9 mouse cellular contexts compared by ENCODE assay signal in the genomic region with DNA sequence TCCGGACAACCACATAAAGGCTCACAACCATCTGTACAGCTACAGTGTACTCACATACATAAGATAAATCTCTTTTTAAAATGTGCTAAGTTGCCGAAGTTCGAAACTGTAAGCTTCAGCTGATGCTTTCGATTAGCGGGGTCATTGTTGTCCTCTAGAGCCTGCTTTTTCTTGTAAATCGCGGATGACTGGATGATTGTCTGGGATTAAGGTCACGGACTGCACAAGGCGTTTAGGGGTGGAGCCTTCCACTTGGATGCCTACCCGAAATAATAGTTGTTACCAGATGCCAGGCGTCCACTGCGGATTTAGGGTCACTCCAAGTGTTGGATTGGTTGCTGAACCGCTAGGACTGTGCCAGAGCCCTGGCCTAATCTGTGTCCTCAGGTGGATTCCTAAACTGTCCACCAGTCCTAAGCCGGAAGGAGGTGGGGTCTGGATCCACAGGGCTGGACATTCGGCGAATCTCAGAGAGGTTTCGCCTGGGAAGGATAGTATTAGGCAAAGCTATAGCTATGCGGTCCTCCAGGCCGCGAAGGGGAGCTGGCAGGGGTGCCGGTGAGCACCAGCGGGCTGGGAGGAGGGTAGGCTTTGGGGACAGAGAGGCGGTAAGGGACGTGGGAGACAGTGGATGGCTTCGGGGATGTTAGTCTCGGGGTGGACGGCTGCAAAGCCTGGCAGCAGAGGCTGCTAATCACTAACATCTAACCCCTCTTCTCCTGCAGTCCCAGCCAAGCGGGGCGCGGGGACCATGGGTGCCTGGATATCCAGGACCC. TPM values are rescaled to one million over a fixed set of nuclear protein-coding genes. Genes with fewer than 3 reads are reported as not detected.
A peak's percentile ranks its signal among the peaks of the same experiment; 100 is the strongest.
DNase-seq lines count a peak whose midpoint lies in the region; ATAC-seq and TF ChIP-seq lines count a peak whose summit lies in the region.
"Had no signal": no experiment of that assay in that cellular context is flagged by ENCODE, and none has a peak within 500 bp of the region (broad histone marks: within the 10 kb centered on the region; RNA-seq: fewer than 3 reads in every experiment).

TSS of gene Fbxo27 (plus strand) at position 305 of the 776 bp plus-strand sequence.

- no peak for ATAC-seq in G1E (ENCODE audit: extremely low read depth, insufficient number of reproducible peaks, low FRiP score, poor library complexity, severe bottlenecking)
- peak; percentile 61 for ATAC-seq in hindbrain, embryonic 15.5 days (ENCODE audit: low FRiP score, low read depth)
- ATAC-seq in limb, embryonic 12.5 days (ENCODE audit: insufficient number of reproducible peaks, insufficient read depth, low FRiP score, low TSS enrichment, low read depth) = no peak

- H3K36me3 ChIP-seq in heart, adult 2 months (ENCODE audit: control insufficient read depth, insufficient read depth, low read length) = no peaks in the 10 kb centered on the region
- H3K36me3 ChIP-seq in G1E (replicated peaks) = no peaks in the 10 kb centered on the region
- no peaks in the 10 kb centered on the region for H3K36me3 ChIP-seq in hindbrain, embryonic 15.5 days
- no peaks in the 10 kb centered on the region for H3K36me3 ChIP-seq in limb, embryonic 12.5 days

- H3K79me2 ChIP-seq in heart, adult 2 months (replicated peaks; ENCODE audit: control insufficient read depth, insufficient read depth, low read length) = no peaks in the 10 kb centered on the region

- peak within 1 kb of the TSS; percentile 78 for H3K4me2 ChIP-seq in hindbrain, embryonic 15.5 days
- H3K4me2 ChIP-seq in limb, embryonic 12.5 days = peak within 1 kb of the TSS; percentile 92

- no peak within 1 kb of the TSS for H3K27ac ChIP-seq in heart, adult 2 months
- H3K27ac ChIP-seq in hindbrain, embryonic 15.5 days (replicated peaks) = peak within 1 kb of the TSS; percentile 71
- peak within 1 kb of the TSS; percentile 8; the same call in 1 of the 2 replicates for H3K27ac ChIP-seq in limb, embryonic 12.5 days
- H3K27ac ChIP-seq in olfactory bulb, adult 2 months (ENCODE audit: insufficient read depth, low read depth, low read length) = 0 out of 2 replicates have a peak within 1 kb of the TSS, but pooled peaks have one; percentile 10

- no peaks in the 10 kb centered on the region for H3K4me1 ChIP-seq in heart, adult 2 months (ENCODE audit: control insufficient read depth, insufficient read depth, low read length)
- peaks cover 4% of the 10 kb centered on the region; the same call in 1 of the 2 replicates for H3K4me1 ChIP-seq in G1E (ENCODE audit: insufficient read depth, low read depth, low read length)
- H3K4me1 ChIP-seq in hindbrain, embryonic 15.5 days (replicated peaks) = peaks cover 14% of the 10 kb centered on the region
- peaks cover 21% of the 10 kb centered on the region for H3K4me1 ChIP-seq in limb, embryonic 12.5 days (replicated peaks)
- H3K4me1 ChIP-seq in olfactory bulb, adult 2 months (ENCODE audit: control insufficient read depth, insufficient read depth, low read length) = peaks cover 12% of the 10 kb centered on the region

- peak; percentile 4 to 23 for DNase-seq in heart, adult 2 months
- no peak for DNase-seq in heart, adult 9 months (ENCODE audit: low spot score in 2 of 2)
- DNase-seq in G1E (ENCODE audit: low spot score) = no peak
- DNase-seq in embryo, embryonic 11 days = peak; percentile 50
- no peak for DNase-seq in T-cell, adult 2 months (ENCODE audit: low spot score)

- no peak for TF ChIP-seq CTCF in heart, adult 2 months (IDR thresholded peaks at IDR 0.05)
- no peak for TF ChIP-seq CTCF in G1E (IDR thresholded peaks at IDR 0.05; ENCODE audit: low read depth, low read length)
- no peak for TF ChIP-seq CTCF in olfactory bulb, adult 2 months (IDR thresholded peaks at IDR 0.05; ENCODE audit: insufficient read depth, low read depth, low read length)

- H3K27me3 ChIP-seq in heart, adult 2 months (ENCODE audit: control insufficient read depth, insufficient read depth, low read length) = 0 out of 2 replicates have a peak, but pooled peaks cover 2% of the 10 kb centered on the region
- peaks cover 8% of the 10 kb centered on the region; the same call in 1 of the 2 replicates for H3K27me3 ChIP-seq in G1E (ENCODE audit: insufficient read depth, low read length)
- H3K27me3 ChIP-seq in hindbrain, embryonic 15.5 days = no peaks in the 10 kb centered on the region
- H3K27me3 ChIP-seq in limb, embryonic 12.5 days = peaks cover 16% of the 10 kb centered on the region

- peaks cover 7% of the 10 kb centered on the region for H3K9me3 ChIP-seq in G1E (replicated peaks)
- H3K9me3 ChIP-seq in hindbrain, embryonic 15.5 days = no peaks in the 10 kb centered on the region
- H3K9me3 ChIP-seq in limb, embryonic 12.5 days = no peaks in the 10 kb centered on the region

- intact Hi-C loops in heart, adult 2 months (cut with DNase I) = no loop called here

- no peak for TF ChIP-seq EP300 in heart, adult 2 months (IDR thresholded peaks at IDR 0.05; ENCODE audit: insufficient read depth, low read depth, low read length)

- H3K4me3 ChIP-seq in heart, adult 2 months = peak within 1 kb of the TSS; percentile 25; the same call in 1 of the 2 replicates
- peak within 1 kb of the TSS; percentile 14; the same call in 1 of the 2 replicates for H3K4me3 ChIP-seq in G1E (ENCODE audit: low read depth, low read length)
- peak within 1 kb of the TSS; percentile 63 for H3K4me3 ChIP-seq in hindbrain, embryonic 15.5 days
- peak within 1 kb of the TSS; percentile 55 for H3K4me3 ChIP-seq in limb, embryonic 12.5 days (replicated peaks)
- H3K4me3 ChIP-seq in olfactory bulb, adult 2 months (ENCODE audit: insufficient read depth, low read depth, low read length) = peak within 1 kb of the TSS; percentile 61

- H3K9ac ChIP-seq in heart, adult 2 months (ENCODE audit: low read depth, low read length) = no peak within 1 kb of the TSS
- H3K9ac ChIP-seq in hindbrain, embryonic 15.5 days = peak within 1 kb of the TSS; percentile 63
- H3K9ac ChIP-seq in limb, embryonic 12.5 days (replicated peaks) = peak within 1 kb of the TSS; percentile 42

- no peak for TF ChIP-seq POLR2A in heart, adult 2 months (IDR thresholded peaks at IDR 0.05; ENCODE audit: insufficient read depth, low read depth, low read length)
- TF ChIP-seq POLR2A in olfactory bulb, adult 2 months (IDR thresholded peaks at IDR 0.05; ENCODE audit: insufficient read depth, low read depth, low read length) = no peak

- WGBS in heart, adult 2 months = 38% methylated on average over 30 of the region's 30 CpGs
- 23% methylated on average over 30 of the region's 30 CpGs for WGBS in hindbrain, embryonic 15.5 days
- WGBS in limb, embryonic 12.5 days = 34% methylated on average over 30 of the region's 30 CpGs
- WGBS in olfactory bulb, adult 2 months = 24% methylated on average over 30 of the region's 30 CpGs

RNA-seq across cellular contexts. Expression of gene Fbxo27, which starts in this region (rescaled TPM):
- total RNA-seq in heart, adult 2 months (2021) = under 1 TPM in 1 of 2 experiments, not detected in 1; 0.23 TPM
- polyA plus RNA-seq in heart, adult 2 months (2012; rRNA removed) = 1.1 and 1.2 TPM in 2 replicates
- total RNA-seq in G1E (2014; fragmentation: Nextera tagmentation) (not detected in 2 replicates), G1E (2017) (not detected in 2 replicates)
- not detected in 2 replicates for polyA plus RNA-seq in G1E (2012)
- 10.1 and 13.4 TPM in 2 replicates for polyA plus RNA-seq in hindbrain, embryonic 15.5 days (2015; fragmentation: Nextera tagmentation; extraction: Ambion mirVana)
- 4.9 and 6.4 TPM in 2 replicates for polyA plus RNA-seq in limb, embryonic 12.5 days (2016; fragmentation: Nextera tagmentation; extraction: Ambion mirVana)
- polyA plus RNA-seq in olfactory bulb, adult 2 months (2012; ENCODE audit: insufficient read depth, insufficient read length, low replicate concordance, missing spikeins) = not detected in 2 replicates
- total RNA-seq: hematopoietic stem cell, adult 5-6 weeks had no signal

Comparison
In these comparisons a context has a peak if more than half of its experiments do, and no peak if none do; other contexts are left out.
1. DNase-seq: peak in heart, adult 2 months (2 of 2) and embryo, embryonic 11 days (single experiment); none in heart, adult 9 months (0 of 2), G1E (single experiment) and T-cell, adult 2 months (single experiment).
2. Peak in every context shown above with its lines, with median percentiles within 50 percentile points of each other: H3K4me3 ChIP-seq.